Mouse (Mus musculus): ENCODE data around the gene Uqcc2. TPM values are rescaled to one million over a fixed set of nuclear protein-coding genes. Genes with fewer than 3 reads are reported as not detected.

The Uqcc2 gene
- total RNA-seq (2021): 100 to 1,000 TPM; 256 to 274 TPM

- DNase-seq: peak; percentile 99
Measured at GRCm38 (mm10) chr17:27133551-27134141, at the start of gene Uqcc2. Gene Uqcc2 (minus strand): TSS chr17:27133916.

GRCm38 (mm10) chr17:27182401-27182800 is 48.7 kb upstream of the Uqcc2 start:
- no peak for DNase-seq

DNA sequence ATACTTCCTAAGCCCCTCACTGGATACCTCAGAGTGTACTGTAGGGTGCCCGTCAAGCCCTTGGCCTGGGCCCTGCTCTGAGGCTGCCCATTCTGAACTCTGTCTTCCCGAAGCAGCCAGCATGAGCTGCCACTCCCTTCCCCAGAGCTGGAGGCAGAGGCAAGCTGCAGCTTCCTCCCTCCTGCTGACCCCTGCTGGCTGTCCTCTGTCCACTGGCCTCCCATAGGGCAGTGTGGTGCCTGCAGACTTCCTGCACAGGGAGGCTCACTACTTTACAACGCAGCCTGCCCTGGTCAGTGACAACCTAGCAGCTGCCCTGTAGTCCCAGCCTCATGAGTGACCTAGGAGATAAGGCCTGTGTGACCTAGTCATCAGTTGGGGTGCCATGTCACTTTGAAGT is 48.0 kb upstream of the Uqcc2 start:
- DNase-seq: peak; percentile 72

GRCm38 (mm10) chr17:27179681-27180280 is 46.1 kb upstream of the Uqcc2 start:
- no peak for DNase-seq

DNA sequence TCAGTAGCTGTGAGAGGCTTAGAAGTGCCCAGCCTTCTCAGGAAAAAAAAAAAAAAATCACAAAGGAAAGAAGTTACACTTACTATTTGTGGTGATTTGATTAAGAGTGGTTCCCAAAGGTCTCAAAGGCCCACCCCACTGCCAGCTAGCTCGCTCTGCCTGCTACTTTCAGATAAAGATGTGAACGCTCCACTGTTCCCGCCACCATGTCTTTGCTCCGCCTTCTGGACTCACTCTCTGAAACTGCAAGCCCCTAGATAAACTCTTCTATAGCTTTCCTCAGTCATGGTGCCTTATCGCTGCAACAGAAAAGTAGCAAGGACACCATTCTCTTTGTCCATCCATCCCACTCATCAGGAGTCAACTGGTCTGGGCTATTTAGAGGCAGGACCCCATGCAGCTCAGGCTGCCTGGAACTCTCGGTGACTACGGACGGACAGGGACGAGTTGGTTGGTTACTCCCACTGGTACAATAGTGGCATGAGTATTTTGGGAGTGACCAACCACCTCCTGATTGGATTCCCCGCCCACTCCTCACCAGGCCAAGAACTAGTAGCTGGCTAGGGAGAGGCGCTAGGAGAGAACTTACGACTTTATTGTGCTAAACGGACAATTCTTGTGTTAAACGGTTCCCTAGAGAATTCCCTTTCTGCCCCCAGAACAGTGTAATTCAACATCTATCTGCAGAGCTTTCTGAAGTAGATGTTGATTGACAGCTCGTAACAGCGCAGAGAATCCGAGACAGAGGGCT is 44.9 kb upstream of the Uqcc2 start:
- no peak for DNase-seq

DNA sequence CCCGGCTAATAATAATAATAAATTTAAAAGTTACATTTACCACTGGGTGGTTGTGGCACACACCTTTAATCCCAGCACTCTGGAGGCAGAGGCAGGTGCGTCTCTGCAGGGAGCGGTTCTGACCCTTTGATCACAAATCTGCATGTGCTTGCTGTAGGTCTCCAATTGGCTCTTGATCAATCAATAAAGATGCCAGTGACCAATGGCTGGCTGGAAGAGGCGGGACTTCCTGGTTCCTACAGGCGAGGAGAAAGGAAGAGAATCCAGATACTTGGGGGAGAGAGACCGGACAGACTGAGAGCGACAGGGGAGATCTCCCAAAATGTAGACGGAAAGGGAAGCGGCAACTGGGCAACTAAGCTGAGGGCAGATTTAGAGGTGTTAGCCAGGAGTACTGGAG is 44.3 kb upstream of the Uqcc2 start:
- peak; percentile 47 for DNase-seq

- DNase-seq: no peak
Measured at GRCm38 (mm10) chr17:27176754-27177153, 43.0 kb upstream of the Uqcc2 start.

DNA sequence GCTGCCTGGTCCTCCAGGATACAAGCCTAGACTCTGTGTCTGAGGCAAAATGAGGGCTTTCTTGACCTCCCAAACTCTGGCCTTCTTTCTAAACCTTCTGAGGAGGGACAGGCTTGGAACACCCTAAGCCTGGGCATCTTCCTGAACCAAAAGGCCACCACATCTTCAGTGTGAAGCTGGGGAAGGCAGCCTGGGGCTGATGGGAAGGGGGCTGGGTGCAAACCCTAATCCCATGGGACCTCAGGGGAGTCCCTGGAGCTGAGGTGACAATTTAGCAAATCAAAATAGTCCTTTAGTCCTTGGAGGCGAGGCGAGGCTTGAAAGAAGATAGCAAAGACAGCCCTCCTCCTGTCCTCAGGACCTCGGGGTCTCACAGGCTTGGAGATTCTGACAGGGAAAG is 42.6 kb upstream of the Uqcc2 start:
- no peak for DNase-seq

DNA sequence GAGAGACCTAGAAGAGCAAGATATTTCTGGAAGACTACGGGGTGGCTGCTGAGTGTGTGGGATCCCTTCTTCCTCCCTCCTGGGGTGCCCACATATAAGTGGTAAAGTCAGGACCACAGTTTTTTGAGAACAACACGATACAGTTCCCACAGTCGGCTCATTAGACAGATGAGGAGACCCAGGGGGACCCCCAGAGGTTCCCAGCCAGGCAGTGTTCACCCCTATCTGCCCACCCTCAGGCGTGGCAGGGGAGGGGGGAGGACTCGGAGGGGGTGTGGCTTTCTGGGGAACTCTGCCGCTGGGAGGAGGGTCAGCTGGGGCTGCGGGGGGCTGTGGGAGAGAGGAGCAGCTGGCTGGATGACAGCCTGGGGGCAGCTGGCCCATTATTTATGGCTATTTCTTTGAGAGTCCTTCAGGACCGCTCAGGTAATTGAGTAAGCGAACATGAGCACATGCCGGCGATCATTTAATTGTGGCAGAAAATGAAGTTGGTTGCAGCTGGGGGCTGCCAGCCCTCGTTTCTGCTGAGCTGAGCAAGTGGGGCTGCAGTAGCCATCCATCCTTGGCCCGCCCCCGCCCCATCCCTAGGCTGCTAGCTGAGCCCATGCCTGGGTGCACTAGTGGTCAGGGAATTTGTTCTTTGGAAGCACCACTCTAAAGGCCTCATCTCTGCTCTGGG is 41.6 kb upstream of the Uqcc2 start:
- no peak for DNase-seq

GRCm38 (mm10) chr17:27173715-27174114 is 40.0 kb upstream of the Uqcc2 start:
- no peak for DNase-seq

DNA sequence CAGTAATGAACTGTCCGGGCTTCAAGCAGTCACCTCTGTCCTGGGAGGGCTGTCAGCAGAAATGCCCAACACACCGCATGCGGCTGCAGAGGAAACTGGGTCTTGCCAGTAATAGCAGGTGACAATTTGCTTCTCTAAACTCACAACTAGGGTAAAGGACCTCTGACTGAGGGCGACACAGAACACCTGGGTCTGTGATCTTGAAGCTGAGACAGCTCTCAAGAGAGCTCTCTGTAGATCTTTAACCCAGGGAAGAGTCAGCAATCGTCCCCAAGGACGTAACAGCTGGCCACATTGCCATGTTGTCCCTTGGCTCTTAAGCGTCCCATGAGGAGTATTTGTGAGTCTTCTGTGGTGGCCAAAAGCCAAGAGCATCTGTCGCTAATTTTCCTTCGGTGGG is 38.7 kb upstream of the Uqcc2 start:
- no peak for DNase-seq

DNA sequence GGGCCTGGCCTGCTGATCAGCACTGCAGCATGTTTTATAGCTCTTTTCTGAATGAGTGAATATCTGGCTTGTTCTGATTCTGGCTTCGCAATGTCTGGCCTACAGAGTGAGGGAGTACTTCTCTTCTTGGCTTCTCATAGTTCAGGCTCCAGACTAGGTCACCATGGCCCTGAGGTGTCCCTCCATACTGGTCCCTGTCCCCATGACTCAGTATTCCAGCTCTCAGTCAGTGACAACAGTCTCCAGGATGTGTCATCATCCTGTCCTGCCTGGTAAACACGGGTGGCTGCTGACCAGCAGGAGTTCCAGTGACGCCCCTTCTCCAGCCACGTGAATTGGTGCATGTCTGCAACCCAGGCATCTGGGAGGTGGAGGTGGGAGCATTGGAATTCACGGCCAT is 37.4 kb upstream of the Uqcc2 start:
- DNase-seq: no peak

GRCm38 (mm10) chr17:27169952-27170695 is 36.4 kb upstream of the Uqcc2 start:
- DNase-seq: no peak

DNA sequence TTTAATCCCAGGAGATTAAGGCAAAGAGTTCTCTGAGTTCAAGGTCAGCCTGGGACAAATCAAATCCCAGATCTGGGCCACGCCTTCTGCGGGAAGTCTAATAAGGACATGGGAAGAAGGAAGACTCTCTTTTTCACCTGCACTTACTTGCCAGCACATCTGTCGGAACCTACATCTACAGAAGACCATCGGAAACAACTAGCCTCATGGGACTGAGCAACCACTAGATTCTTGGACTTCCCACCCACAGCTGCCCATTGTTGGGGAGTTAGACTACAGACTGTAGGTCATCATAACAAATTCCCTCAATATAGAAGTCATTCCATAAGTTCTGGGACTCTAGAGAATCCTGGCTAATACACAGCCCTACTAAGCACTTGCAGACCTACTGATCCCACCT is 34.9 kb upstream of the Uqcc2 start:
- DNase-seq: no peak

- peak; percentile 79 for DNase-seq
Measured at GRCm38 (mm10) chr17:27167545-27167944, 33.8 kb upstream of the Uqcc2 start, which contains the start of gene Ip6k3. Gene Ip6k3 (minus strand): TSS chr17:27167795.

DNA sequence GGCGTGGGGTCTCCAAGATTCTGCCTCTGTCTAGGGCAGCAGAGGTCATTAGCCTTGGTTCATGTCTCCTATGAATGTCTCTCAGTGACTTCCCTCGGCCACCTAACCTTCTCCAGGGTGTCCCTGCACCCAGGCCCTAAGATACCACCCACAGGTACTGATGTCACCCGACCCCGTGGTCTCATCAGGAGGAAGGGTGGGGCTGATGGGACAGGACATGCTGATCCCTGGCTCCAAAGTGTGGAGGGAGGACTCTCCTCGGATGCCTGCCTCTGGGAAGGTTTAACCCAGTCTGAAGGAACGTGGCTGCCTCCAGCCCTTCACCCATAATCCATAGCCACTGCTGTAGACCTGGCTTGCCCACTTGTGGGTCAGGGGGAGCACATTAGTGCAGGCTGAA is 33.2 kb upstream of the Uqcc2 start:
- DNase-seq: no peak

GRCm38 (mm10) chr17:27165054-27165773 is 31.5 kb upstream of the Uqcc2 start:
- DNase-seq: peak; percentile 73

GRCm38 (mm10) chr17:27160905-27161304 is 27.2 kb upstream of the Uqcc2 start:
- DNase-seq: peak; percentile 81

DNA sequence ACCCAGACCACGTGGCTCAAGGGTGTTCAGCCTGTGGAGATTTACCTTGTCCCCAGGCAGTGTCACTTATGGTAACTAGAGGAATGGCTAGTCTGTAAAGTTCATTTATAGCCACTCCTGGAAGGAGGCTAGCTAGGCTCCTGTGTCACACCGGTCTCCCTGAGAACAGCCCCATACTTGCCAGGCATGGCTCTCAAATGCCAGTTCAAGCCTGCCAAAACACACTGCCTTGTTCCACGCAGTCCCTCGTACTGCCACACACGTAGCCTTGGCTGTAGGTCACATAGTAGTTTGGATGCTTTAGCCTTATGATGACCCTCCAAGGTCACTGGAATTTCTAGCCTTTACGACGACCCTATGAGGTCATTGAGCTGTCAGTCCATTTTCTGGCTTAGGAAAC is 25.5 kb upstream of the Uqcc2 start:
- DNase-seq: no peak

DNA sequence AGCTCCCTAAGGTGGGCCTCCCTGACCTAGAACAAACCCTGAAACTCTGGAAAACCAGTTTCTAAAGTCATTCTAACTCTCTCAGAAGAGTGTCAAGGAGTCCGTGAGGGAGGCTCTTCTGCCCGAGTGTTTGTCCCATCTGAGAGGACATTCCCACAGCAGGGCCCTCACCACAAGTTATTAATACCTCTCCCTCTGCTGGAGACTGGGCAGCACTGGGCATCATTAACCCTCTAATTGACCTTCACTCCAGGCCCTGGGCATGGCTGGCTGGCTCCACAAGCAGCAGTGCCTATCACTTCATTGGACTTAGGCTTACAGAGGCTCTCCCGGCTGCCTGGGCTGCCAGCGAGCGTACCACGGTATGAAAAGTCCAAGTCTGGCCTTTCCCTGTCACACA is 24.7 kb upstream of the Uqcc2 start:
- peak; percentile 60 for DNase-seq

DNA sequence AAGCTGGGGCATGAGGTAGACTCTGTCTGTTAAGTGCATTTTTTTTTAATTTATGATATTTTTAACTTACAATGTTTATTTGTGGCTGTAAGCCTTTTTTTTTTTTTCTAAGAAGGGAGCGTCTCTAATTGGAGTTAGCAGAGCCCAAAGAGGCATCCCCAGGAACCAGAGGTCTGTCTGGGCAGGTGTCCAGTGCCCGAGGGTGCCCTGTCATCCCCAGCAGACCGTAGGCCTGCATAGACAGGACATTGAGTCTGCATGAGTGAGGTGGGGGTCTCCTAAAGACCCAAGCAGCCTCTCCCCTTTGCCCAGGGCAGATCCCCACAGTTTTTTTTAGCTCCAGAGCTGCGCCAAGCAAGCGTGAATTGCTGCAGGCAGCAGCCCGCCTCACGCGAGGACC is 22.0 kb upstream of the Uqcc2 start:
- no peak for DNase-seq

DNA sequence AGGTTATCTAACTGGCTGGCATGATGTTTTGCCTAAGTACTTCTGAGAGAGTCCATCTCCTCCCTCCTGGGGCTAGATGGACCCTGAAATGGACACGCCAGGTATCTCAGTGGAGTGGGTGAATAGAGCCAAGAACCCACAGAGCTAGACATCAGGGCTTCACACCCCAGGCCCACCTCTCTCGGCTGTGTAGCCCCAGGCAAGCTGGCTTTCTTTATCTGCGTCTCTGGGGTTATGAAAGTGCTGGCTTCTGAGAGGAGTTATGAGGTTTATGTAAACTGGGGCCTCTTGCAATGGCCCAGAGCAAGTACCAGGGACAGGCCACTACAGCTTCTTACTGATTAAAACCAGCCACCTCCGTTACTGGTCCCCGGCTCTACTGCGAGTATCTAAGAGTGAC is 21.2 kb upstream of the Uqcc2 start:
- DNase-seq: no peak
